Mouse (Mus musculus) CH12.LX (cell line): Measurements from ENCODE around the gene Ier3. TPM values are rescaled to one million over a fixed set of nuclear protein-coding genes. Genes with fewer than 3 reads are reported as not detected.

Experiments used
- DNase-seq: peaks from one replicate; pipeline ENCODE4 v3.0.0-alpha.2; 2013; ENCODE audit errors: extremely low read depth
- H3K27ac ChIP-seq: 2 replicates; pipeline ENCODE4 v1.5.1; 2012; ENCODE audit warnings: low read depth, mild to moderate bottlenecking, control low read depth, moderate library complexity; ENCODE audit not compliant: insufficient read depth
- H3K27me3 ChIP-seq: replicated peaks from 2 replicates; pipeline ENCODE3; 2012; ENCODE audit warnings: inconsistent platforms
- H3K36me3 ChIP-seq, 2 experiments: replicated peaks in 1 of 2; 2 replicates each; pipeline versions ENCODE3 to v1.6.1; 2012; ENCODE audit warnings: inconsistent platforms in 1 of 2, low read length in 1 of 2, mild to moderate bottlenecking in 1 of 2, mixed read lengths in 1 of 2, moderate library complexity in 1 of 2; ENCODE audit not compliant: control insufficient read depth in 1 of 2, insufficient read depth in 1 of 2
- H3K4me1 ChIP-seq, 2 experiments: 2 replicates each; pipeline ENCODE4 v1.6.1; 2012; ENCODE audit warnings: inconsistent platforms in 1 of 2, moderate library complexity in 1 of 2; ENCODE audit not compliant: insufficient read depth in 2 of 2, control insufficient read depth in 1 of 2
- H3K4me2 ChIP-seq: 2 replicates; pipeline ENCODE4 v1.6.1; 2012; ENCODE audit warnings: low read depth, mild to moderate bottlenecking, control low read depth; ENCODE audit not compliant: poor library complexity, insufficient read depth, severe bottlenecking
- H3K4me3 ChIP-seq, 3 experiments: fragments of 150-350 bp in 1 of 3; sonication (generic) in 1 of 3; replicated peaks in 1 of 3; 2 replicates each; pipeline versions ENCODE3 to v1.5.1; 2011 to 2012; ENCODE audit warnings: low read depth in 2 of 3, low read length in 2 of 3, mild to moderate bottlenecking in 2 of 3, moderate library complexity in 2 of 3, control low read depth in 1 of 3, improper control_type of control experiment in 1 of 3, inconsistent platforms in 1 of 3, mixed read lengths in 1 of 3; ENCODE audit not compliant: poor library complexity in 1 of 3
- H3K79me2 ChIP-seq: replicated peaks from 2 replicates; pipeline ENCODE4 v1.6.1; 2012; ENCODE audit warnings: mild to moderate bottlenecking, moderate library complexity; ENCODE audit not compliant: control insufficient read depth, poor library complexity, insufficient read depth, severe bottlenecking; ENCODE audit errors: extremely low read depth
- H3K9ac ChIP-seq: 2 replicates; pipeline ENCODE4 v1.6.1; 2012; ENCODE audit warnings: low read depth, mild to moderate bottlenecking, control low read depth, moderate library complexity; ENCODE audit not compliant: insufficient read depth
- H3K9me3 ChIP-seq: replicated peaks from 2 replicates; pipeline ENCODE3; 2012; ENCODE audit warnings: low read length, inconsistent platforms, mixed read lengths
- BHLHE40 ChIP-seq: IDR thresholded peaks from 2 replicates; pipeline ENCODE4 v1.6.1; 2011; ENCODE audit warnings: mild to moderate bottlenecking, low read depth, low read length, improper control_type of control experiment
- CHD1 ChIP-seq: IDR thresholded peaks from 2 replicates; pipeline ENCODE4 v1.6.1; 2012; ENCODE audit warnings: low read depth, low read length, improper control_type of control experiment, inconsistent platforms
- CHD2 ChIP-seq: IDR thresholded peaks from 2 replicates; pipeline ENCODE4 v1.6.1; 2011; ENCODE audit warnings: low read length, improper control_type of control experiment
- CTCF ChIP-seq, 2 experiments: IDR thresholded peaks in 1 of 2; conservative IDR thresholded peaks in 1 of 2; 2 replicates each; pipeline ENCODE4 v1.5.1; 2011 to 2012; ENCODE audit warnings: low read depth in 2 of 2, low read length in 2 of 2, improper control_type of control experiment in 1 of 2, inconsistent platforms in 1 of 2, mild to moderate bottlenecking in 1 of 2, moderate library complexity in 1 of 2
- E2F4 ChIP-seq: IDR thresholded peaks from 2 replicates; pipeline ENCODE4 v1.6.1; 2011; ENCODE audit warnings: low read depth, low read length, improper control_type of control experiment; ENCODE audit not compliant: insufficient replicate concordance
- ELF1 ChIP-seq: IDR thresholded peaks from 2 replicates; pipeline ENCODE4 v1.6.1; 2014; ENCODE audit warnings: low read depth, mild to moderate bottlenecking, inconsistent platforms, low read length, improper control_type of control experiment
- ETS1 ChIP-seq: conservative IDR thresholded peaks from 2 replicates; pipeline ENCODE4 v1.6.1; 2012; ENCODE audit warnings: low read depth, mild to moderate bottlenecking, inconsistent platforms, low read length, improper control_type of control experiment, moderate library complexity
- HCFC1 ChIP-seq: IDR thresholded peaks from 2 replicates; pipeline ENCODE4 v1.6.1; 2012; ENCODE audit warnings: low read depth, mild to moderate bottlenecking, inconsistent platforms, low read length, improper control_type of control experiment
- IRF4 ChIP-seq: IDR thresholded peaks from 2 replicates; pipeline ENCODE4 v1.6.1; 2014; ENCODE audit warnings: low read depth, mild to moderate bottlenecking, inconsistent platforms, low read length, improper control_type of control experiment
- JUN ChIP-seq: IDR thresholded peaks from 2 replicates; pipeline ENCODE4 v1.6.1; 2011; ENCODE audit warnings: low read depth, mild to moderate bottlenecking, low read length, improper control_type of control experiment, moderate library complexity; ENCODE audit not compliant: insufficient read depth
- JUND ChIP-seq: conservative IDR thresholded peaks from 2 replicates; pipeline ENCODE4 v1.6.1; 2011; ENCODE audit warnings: low read depth, low read length, improper control_type of control experiment
- KAT2A ChIP-seq: IDR thresholded peaks from 2 replicates; pipeline ENCODE4 v1.6.1; 2012; ENCODE audit warnings: low read length, improper control_type of control experiment, inconsistent platforms; ENCODE audit not compliant: insufficient replicate concordance
- MAFK ChIP-seq: IDR thresholded peaks from 2 replicates; pipeline ENCODE4 v1.6.1; 2011; ENCODE audit warnings: low read length, improper control_type of control experiment; ENCODE audit not compliant: insufficient replicate concordance
- MAX ChIP-seq: IDR thresholded peaks from 2 replicates; pipeline ENCODE4 v1.6.1; 2011; ENCODE audit warnings: low read length, improper control_type of control experiment
- MAZ ChIP-seq: IDR thresholded peaks from 2 replicates; pipeline ENCODE4 v1.6.1; 2012; ENCODE audit warnings: low read depth, mild to moderate bottlenecking, inconsistent platforms, low read length, improper control_type of control experiment, moderate library complexity
- MEF2A ChIP-seq: IDR thresholded peaks from 2 replicates; pipeline ENCODE4 v1.6.1; 2014; ENCODE audit warnings: low read depth, mild to moderate bottlenecking, inconsistent platforms, low read length, improper control_type of control experiment, borderline replicate concordance
- MXI1 ChIP-seq: IDR thresholded peaks from 2 replicates; pipeline ENCODE4 v1.6.1; 2011; ENCODE audit warnings: mild to moderate bottlenecking, low read depth, low read length, improper control_type of control experiment
- MYC ChIP-seq: IDR thresholded peaks from 2 replicates; pipeline ENCODE4 v1.6.1; 2011; ENCODE audit warnings: low read depth, mild to moderate bottlenecking, improper control_type of control experiment, low read length
- NELFE ChIP-seq: IDR thresholded peaks from 2 replicates; pipeline ENCODE4 v1.6.1; 2011; ENCODE audit warnings: low read depth, low read length, improper control_type of control experiment
- NRF1 ChIP-seq: IDR thresholded peaks from 2 replicates; pipeline ENCODE4 v1.6.1; 2014; ENCODE audit warnings: low read depth, mild to moderate bottlenecking, inconsistent platforms, low read length, improper control_type of control experiment, moderate library complexity
- PAX5 ChIP-seq: IDR thresholded peaks from 2 replicates; pipeline ENCODE4 v1.6.1; 2012; ENCODE audit warnings: low read length, inconsistent platforms, mixed read lengths
- POLR2A ChIP-seq: IDR thresholded peaks from 2 replicates; pipeline ENCODE4 v1.6.1; 2011; ENCODE audit warnings: low read depth, mild to moderate bottlenecking, improper control_type of control experiment, low read length
- POLR2AphosphoS2 ChIP-seq: IDR thresholded peaks from 2 replicates; pipeline ENCODE4 v1.6.1; 2011; ENCODE audit warnings: low read depth, low read length, improper control_type of control experiment
- RAD21 ChIP-seq: IDR thresholded peaks from 2 replicates; pipeline ENCODE4 v1.6.1; 2011; ENCODE audit warnings: low read depth, mild to moderate bottlenecking, low read length, improper control_type of control experiment, moderate library complexity
- RCOR1 ChIP-seq: conservative IDR thresholded peaks from 2 replicates; pipeline ENCODE4 v1.6.1; 2012; ENCODE audit warnings: low read depth, mild to moderate bottlenecking, inconsistent platforms, low read length, improper control_type of control experiment
- SIN3A ChIP-seq: IDR thresholded peaks from 2 replicates; pipeline ENCODE4 v1.6.1; 2012; ENCODE audit warnings: low read length, improper control_type of control experiment, inconsistent platforms
- SMC3 ChIP-seq: IDR thresholded peaks from 2 replicates; pipeline ENCODE4 v1.6.1; 2011; ENCODE audit warnings: low read depth, low read length, improper control_type of control experiment
- TBP ChIP-seq: conservative IDR thresholded peaks from 2 replicates; pipeline ENCODE4 v1.6.1; 2011; ENCODE audit warnings: low read depth, low read length, improper control_type of control experiment
- TCF12 ChIP-seq: IDR thresholded peaks from 2 replicates; pipeline ENCODE4 v1.6.1; 2014; ENCODE audit warnings: low read depth, mild to moderate bottlenecking, inconsistent platforms, low read length, improper control_type of control experiment
- UBTF ChIP-seq: IDR thresholded peaks from 2 replicates; pipeline ENCODE4 v1.6.1; 2012; ENCODE audit warnings: low read depth, mild to moderate bottlenecking, inconsistent platforms, low read length, improper control_type of control experiment, moderate library complexity
- USF1 ChIP-seq: IDR thresholded peaks from 2 replicates; pipeline ENCODE4 v1.6.1; 2014; ENCODE audit warnings: low read depth, mild to moderate bottlenecking, inconsistent platforms, low read length, improper control_type of control experiment
- USF2 ChIP-seq: conservative IDR thresholded peaks from 2 replicates; pipeline ENCODE4 v1.6.1; 2011; ENCODE audit warnings: low read depth, low read length, improper control_type of control experiment
- ZC3H11A ChIP-seq: IDR thresholded peaks from 2 replicates; pipeline ENCODE4 v1.6.1; 2012; ENCODE audit warnings: low read depth, mild to moderate bottlenecking, inconsistent platforms, low read length, improper control_type of control experiment
- ZKSCAN1 ChIP-seq: IDR thresholded peaks from 2 replicates; pipeline ENCODE4 v1.6.1; 2012; ENCODE audit warnings: low read depth, inconsistent platforms, low read length, improper control_type of control experiment, borderline replicate concordance
- ZMIZ1 ChIP-seq: IDR thresholded peaks from 2 replicates; pipeline ENCODE4 v1.6.1; 2012; ENCODE audit warnings: low read depth, mild to moderate bottlenecking, inconsistent platforms, low read length, improper control_type of control experiment
- ZNF384 ChIP-seq: IDR thresholded peaks from 2 replicates; pipeline ENCODE4 v1.6.1; 2012; ENCODE audit warnings: low read depth, low read length, improper control_type of control experiment, inconsistent platforms
- dilution Hi-C: fragments of 300-500 bp; cut with MboI; formaldehyde crosslinking; loops from 2 replicates; pipeline ENCODE4 v1.14.3; 2020; ENCODE audit warnings: low sequenced_read_pairs; ENCODE audit not compliant: extremely low pct_unique_long_range_greater_than_20kb, extremely low pct_ligation_motif_present
- in situ Hi-C: fragments of 300-500 bp; cut with MboI; formaldehyde crosslinking; loops from 3 replicates; pipeline ENCODE4 v1.14.3; 2019; ENCODE audit warnings: low sequenced_read_pairs, low pct_ligation_motif_present, low pct_unique_long_range_greater_than_20kb, mixed read lengths
- polyA plus RNA-seq: library from polyadenylated mRNA; unstranded; fragments of >175 nt; gene quantifications from 2 replicates; pipeline ENCODE4 v1.2.1, GENCODE M21; 2012; ENCODE audit warnings: low read depth; ENCODE audit not compliant: insufficient read length
- total RNA-seq, 2 experiments: library from RNA; depleted of rRNA; stranded (reverse); fragments of 300-350 nt in 1 of 2; fragments of >200 nt in 1 of 2; gene quantifications; 2 replicates each; pipeline ENCODE4 v1.2.3; 2012 to 2014

Gene Ier3
- total and polyA plus RNA-seq, 3 experiments: 12.6 to 27.2 (median 15.0) TPM

GRCm38 (mm10) chr17:35838122-35838544, 16.6 kb downstream of the Ier3 start, which contains the start of gene Tubb5 (continued):
- no peak for TF ChIP-seq JUND
- no peak for TF ChIP-seq MEF2A
- no peak; the same call in 1 of the 2 replicates for TF ChIP-seq MYC
- TF ChIP-seq SIN3A: peak; percentile 89
- peak; percentile 98 for TF ChIP-seq NELFE
- TF ChIP-seq POLR2A: peak; percentile 99
- 0 out of 2 replicates have a peak, but pooled peaks have one; percentile 10 for TF ChIP-seq E2F4
- no peak for TF ChIP-seq RAD21
- TF ChIP-seq ZMIZ1: peak; percentile 95

- peak overlapping the region; percentile 79 for H3K27ac ChIP-seq
- dilution Hi-C loops: no loop called here
- no peak for TF ChIP-seq ELF1
- no peak for TF ChIP-seq ZC3H11A
- no peak for TF ChIP-seq JUND
- peak; percentile 67; the same call in 1 of the 2 replicates for TF ChIP-seq MXI1
- TF ChIP-seq PAX5: no peak
- TF ChIP-seq TCF12: no peak
- TF ChIP-seq NRF1: no peak
- TF ChIP-seq ZNF384: no peak
- TF ChIP-seq ZKSCAN1: no peak
- no peak for TF ChIP-seq SIN3A
- TF ChIP-seq TBP: no peak
- 0 out of 2 replicates have a peak, but pooled peaks have one; percentile 48 for TF ChIP-seq MAZ
- no peak for TF ChIP-seq SMC3
- no peak for TF ChIP-seq POLR2A
- no peak; the same call in 1 of the 2 replicates for TF ChIP-seq CHD1
- TF ChIP-seq JUN: no peak
- no peak for TF ChIP-seq RAD21
- TF ChIP-seq POLR2AphosphoS2: no peak
- no peak for TF ChIP-seq USF2
- no peak; the same call in 1 of the 2 replicates for TF ChIP-seq NELFE
- TF ChIP-seq IRF4: no peak
- TF ChIP-seq HCFC1: no peak; the same call in 1 of the 2 replicates
- no peak; the same call in 1 of the 2 replicates for TF ChIP-seq MAX
- TF ChIP-seq CTCF (conservative IDR thresholded peaks at IDR 0.05 in 1 of 2, IDR thresholded peaks at IDR 0.05 in 1 of 2; ENCODE audit: low read depth in 2 of 2, low read length in 2 of 2): no peak
- no peak for TF ChIP-seq E2F4
- no peak; the same call in 1 of the 2 replicates for TF ChIP-seq MYC
- TF ChIP-seq RCOR1: no peak
- TF ChIP-seq ETS1: peak; percentile 44; the same call in 1 of the 2 replicates
- TF ChIP-seq MEF2A: no peak
- peak; percentile 96 for TF ChIP-seq MAFK
- no peak for TF ChIP-seq UBTF
- TF ChIP-seq BHLHE40: no peak
- TF ChIP-seq USF1: no peak
- TF ChIP-seq KAT2A: no peak
- TF ChIP-seq CHD2: no peak
Observed at GRCm38 (mm10) chr17:35838570-35838969, 17.1 kb downstream of the Ier3 start.

More at GRCm38 (mm10) chr17:35838570-35838969, 17.1 kb downstream of the Ier3 start:
- Histone ChIP-seq H3K4me2 (peak overlapping the region; percentile 95), H3K4me1 (peaks cover 11 to 46% of the 10 kb centered on the region in 2 experiments), H3K79me2 (peaks cover 38% of the 10 kb centered on the region), H3K27me3 (no peaks in the 10 kb centered on the region), H3K36me3 (peaks cover 31 to 34% of the 10 kb centered on the region in 2 experiments), H3K9me3 (no peaks in the 10 kb centered on the region), H3K9ac (peak overlapping the region; percentile 83), H3K4me3 (peak overlapping the region; percentile 41 to 83 (median 63))
- in situ Hi-C loops: loop anchor here (5.0 kb wide), 1 partner anchor 34 kb away; no protein-coding TSS in a partner anchor
- peak; percentile 51 for DNase-seq
